Mouse (Mus musculus) liver, embryonic 14.5 days (tissue): ENCODE measurements around the gene Smok3b.

ENCODE experiments used
- CTCF ChIP-seq: IDR thresholded peaks from 2 replicates; pipeline ENCODE4 v1.5.1; 2016; ENCODE audit warnings: antibody characterized with exemption, low read depth, control low read depth
- EP300 ChIP-seq: IDR thresholded peaks from 2 replicates; pipeline ENCODE4 v1.6.1; 2016; ENCODE audit warnings: antibody characterized with exemption, low read depth

DNA sequence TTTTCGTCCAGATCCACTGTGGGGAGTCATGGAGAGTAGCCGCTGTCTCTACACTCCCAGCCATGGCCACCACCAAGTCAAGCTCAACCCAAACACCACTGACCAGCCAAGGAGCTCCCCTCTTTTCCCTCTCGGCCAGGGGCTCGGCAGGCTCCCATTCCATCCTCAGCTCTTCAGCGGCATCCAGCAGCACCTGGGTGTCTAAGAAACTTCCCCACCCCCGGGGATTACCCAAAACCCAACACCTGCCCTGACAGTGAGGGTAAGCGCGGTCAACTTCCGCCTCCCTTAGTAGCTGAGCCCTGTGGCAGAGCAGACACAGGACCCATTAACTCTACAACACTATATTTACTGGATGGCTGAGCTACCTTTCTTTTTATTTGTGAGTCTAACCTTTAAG, 60.2 kb downstream of the Smok3b start:
- TF ChIP-seq CTCF, result no peak
- no peak for TF ChIP-seq EP300
